Mouse (Mus musculus) embryonic facial prominence, embryonic 11.5 days (tissue): ENCODE measurements at regions not wholly inside any gene's neighbourhood (a gene's known extent, or its start where the extent isn't known, plus 50 kb on each side); places are given as distances from the start of the nearest gene placed in this dataset.

Experiments used
- ATAC-seq: fragments of 200-750 bp; cut with Nextera tagmentation; replicated peaks from 2 replicates; pipeline ENCODE4 v1.8.0; 2017; ENCODE audit warnings: low read depth; ENCODE audit not compliant: insufficient number of reproducible peaks, low FRiP score, low TSS enrichment
- DNase-seq: peaks from one replicate; pipeline ENCODE4 v3.0.0-alpha.2; 2015; ENCODE audit warnings: low spot score
- H3K27ac ChIP-seq: fragments of 300-500 bp; sonication (generic); replicated peaks from 2 replicates; pipeline ENCODE4 v1.5.1; 2014; ENCODE audit warnings: mild to moderate bottlenecking, low read depth, low read length, control low read depth
- H3K27me3 ChIP-seq: fragments of 300-500 bp; sonication (generic); 2 replicates; pipeline ENCODE4 v1.6.1; 2014; ENCODE audit warnings: mild to moderate bottlenecking, low read length, moderate library complexity, mixed read lengths; ENCODE audit not compliant: control insufficient read depth, insufficient read depth
- H3K36me3 ChIP-seq: fragments of 300-500 bp; sonication (generic); replicated peaks from 2 replicates; pipeline ENCODE4 v1.6.1; 2014; ENCODE audit warnings: low read depth, mild to moderate bottlenecking, low read length, moderate library complexity, mixed read lengths; ENCODE audit not compliant: control insufficient read depth, insufficient read depth
- H3K4me1 ChIP-seq: fragments of 300-500 bp; sonication (generic); 2 replicates; pipeline ENCODE4 v1.6.1; 2014; ENCODE audit warnings: low read length, mixed read lengths; ENCODE audit not compliant: control insufficient read depth, insufficient read depth
- H3K4me2 ChIP-seq: fragments of 300-500 bp; sonication (generic); 2 replicates; pipeline ENCODE4 v1.6.1; 2014; ENCODE audit warnings: low read depth, mild to moderate bottlenecking, control low read depth, low read length, moderate library complexity
- H3K4me3 ChIP-seq: fragments of 300-500 bp; sonication (generic); 2 replicates; pipeline ENCODE4 v1.5.1; 2014; ENCODE audit warnings: low read depth, low read length, control low read depth
- H3K9ac ChIP-seq: fragments of 300-500 bp; sonication (generic); replicated peaks from 2 replicates; pipeline ENCODE4 v1.6.1; 2014; ENCODE audit warnings: mild to moderate bottlenecking, control low read depth, low read length
- H3K9me3 ChIP-seq: fragments of 300-500 bp; sonication (generic); replicated peaks from 2 replicates; pipeline ENCODE4 v1.6.1; 2016; ENCODE audit warnings: mild to moderate bottlenecking, low read length, inconsistent platforms, mixed read lengths; ENCODE audit not compliant: control insufficient read depth
- WGBS: fragments of 180-500 bp; shearing (Covaris S2); extraction: QIAGEN DNeasy Blood & Tissue Kit; methylation state at CpG from one replicate; pipeline ENCODE4 v1.1.7; 2014; 5-methylcytosine and 5-hydroxymethylcytosine counted together

GRCm38 (mm10) chr11:24297763-24298162, 219.9 kb downstream of the Bcl11a start:
- Histone ChIP-seq H3K27ac (no peak overlapping the region), H3K9me3 (no peaks in the 10 kb centered on the region), H3K36me3 (no peaks in the 10 kb centered on the region), H3K4me1 (no peaks in the 10 kb centered on the region), H3K9ac (no peak overlapping the region), H3K27me3 (no peaks in the 10 kb centered on the region), H3K4me2 (no peak overlapping the region), H3K4me3 (no peak overlapping the region)
- 68% methylated on average over 5 of the region's 5 CpGs for WGBS
- no peak for ATAC-seq
- no peak for DNase-seq

GRCm38 (mm10) chr11:24300351-24300750, 222.5 kb downstream of the Bcl11a start:
- Histone ChIP-seq H3K4me2 (no peak overlapping the region), H3K9ac (no peak overlapping the region), H3K27ac (no peak overlapping the region), H3K9me3 (no peaks in the 10 kb centered on the region), H3K36me3 (no peaks in the 10 kb centered on the region), H3K27me3 (no peaks in the 10 kb centered on the region), H3K4me3 (no peak overlapping the region), H3K4me1 (no peaks in the 10 kb centered on the region; the same call in 1 of the 2 replicates)
- DNase-seq (no peak), ATAC-seq (no peak)
- WGBS, result 79% methylated on average over 4 of the region's 4 CpGs

GRCm38 (mm10) chr11:24301201-24301600, 223.3 kb downstream of the Bcl11a start:
- Histone ChIP-seq H3K27ac (no peak overlapping the region), H3K4me2 (no peak overlapping the region), H3K27me3 (no peaks in the 10 kb centered on the region), H3K9ac (no peak overlapping the region), H3K4me3 (no peak overlapping the region), H3K36me3 (no peaks in the 10 kb centered on the region), H3K9me3 (no peaks in the 10 kb centered on the region), H3K4me1 (peaks cover 5% of the 10 kb centered on the region)
- ATAC-seq (no peak), DNase-seq (no peak)
- 35% methylated on average over 3 of the region's 3 CpGs for WGBS

GRCm38 (mm10) chr11:24305145-24305553, 227.3 kb downstream of the Bcl11a start:
- WGBS, result 2% methylated on average over 17 of the region's 17 CpGs
- H3K9ac ChIP-seq, result peak overlapping the region; percentile 32
- peak; percentile 82 for ATAC-seq

GRCm38 (mm10) chr11:24305691-24306090, 227.8 kb downstream of the Bcl11a start:
- Histone ChIP-seq H3K36me3 (no peaks in the 10 kb centered on the region), H3K27ac (no peak overlapping the region), H3K4me1 (peaks cover 10% of the 10 kb centered on the region), H3K9me3 (no peaks in the 10 kb centered on the region), H3K9ac (no peak overlapping the region), H3K27me3 (no peaks in the 10 kb centered on the region), H3K4me2 (peak overlapping the region; percentile 29), H3K4me3 (0 out of 2 replicates have a peak overlapping the region, but pooled peaks have one; percentile 24)
- peak; percentile 73 for DNase-seq
- ATAC-seq, result 0 out of 2 replicates have a peak, but pooled peaks have one; percentile 66
- WGBS, result 4% methylated on average over 11 of the region's 11 CpGs

More at GRCm38 (mm10) chr11:24305145-24305553, 227.3 kb downstream of the Bcl11a start:
- DNase-seq, result peak; percentile 70
- no peaks in the 10 kb centered on the region for H3K9me3 ChIP-seq
- H3K36me3 ChIP-seq, result no peaks in the 10 kb centered on the region
- H3K27ac ChIP-seq, result no peak overlapping the region
- H3K27me3 ChIP-seq, result no peaks in the 10 kb centered on the region
- H3K4me1 ChIP-seq, result peaks cover 10% of the 10 kb centered on the region
- H3K4me3 ChIP-seq, result peak overlapping the region; percentile 24
- peak overlapping the region; percentile 42 for H3K4me2 ChIP-seq

- no peak for DNase-seq
- Histone ChIP-seq H3K9me3 (no peaks in the 10 kb centered on the region), H3K36me3 (no peaks in the 10 kb centered on the region), H3K9ac (no peak overlapping the region), H3K4me2 (peak overlapping the region; percentile 29; the same call in 1 of the 2 replicates), H3K27me3 (no peaks in the 10 kb centered on the region), H3K4me3 (no peak overlapping the region), H3K27ac (no peak overlapping the region), H3K4me1 (peaks cover 10% of the 10 kb centered on the region)
- ATAC-seq, result no peak
- WGBS, result 78% methylated on average over 2 of the region's 2 CpGs
These were observed 228.2 kb downstream of the Bcl11a start for GRCm38 (mm10) chr11:24306101-24306500.

- no peaks in the 10 kb centered on the region for H3K27me3 ChIP-seq
- H3K9me3 ChIP-seq, result no peaks in the 10 kb centered on the region
- no peaks in the 10 kb centered on the region for H3K36me3 ChIP-seq
- peak; percentile 48 for DNase-seq
- H3K4me2 ChIP-seq, result no peak overlapping the region
- H3K4me3 ChIP-seq, result no peak overlapping the region
- WGBS, result 24% methylated on average over 6 of the region's 6 CpGs
- peaks cover 10% of the 10 kb centered on the region for H3K4me1 ChIP-seq
- H3K27ac ChIP-seq, result no peak overlapping the region
- H3K9ac ChIP-seq, result no peak overlapping the region
- 0 out of 2 replicates have a peak, but pooled peaks have one; percentile 22 for ATAC-seq
These were observed 229.9 kb downstream of the Bcl11a start for GRCm38 (mm10) chr11:24307601-24308252.

- ATAC-seq, result no peak
- no peak overlapping the region for H3K4me3 ChIP-seq
- no peak overlapping the region for H3K27ac ChIP-seq
These were observed 230.4 kb downstream of the Bcl11a start for GRCm38 (mm10) chr11:24308253-24308633.

More at GRCm38 (mm10) chr11:24308253-24308633, 230.4 kb downstream of the Bcl11a start:
- WGBS, result 19% methylated on average over 1 of the region's 1 CpGs
- H3K27me3 ChIP-seq, result no peaks in the 10 kb centered on the region
- H3K4me1 ChIP-seq, result peaks cover 10% of the 10 kb centered on the region
- H3K9ac ChIP-seq, result no peak overlapping the region; the same call in 1 of the 2 replicates
- DNase-seq, result no peak
- no peaks in the 10 kb centered on the region for H3K9me3 ChIP-seq
- no peaks in the 10 kb centered on the region for H3K36me3 ChIP-seq
- no peak overlapping the region for H3K4me2 ChIP-seq
